Mouse (Mus musculus) liver, embryonic 12.5 days (tissue): ENCODE measurements around the gene Rsph10b. TPM values are rescaled to one million over a fixed set of nuclear protein-coding genes. Genes with fewer than 3 reads are reported as not detected.
A peak's percentile ranks its signal among the peaks of the same experiment; 100 is the strongest.

ENCODE experiments used
- ATAC-seq: fragments of 200-750 bp; cut with Nextera tagmentation; 2 replicates; pipeline ENCODE4 v1.8.0; 2017; ENCODE audit warnings: moderate number of reproducible peaks, mild to moderate bottlenecking, moderate library complexity
- H3K27ac ChIP-seq: fragments of 300-500 bp; sonication (generic); 2 replicates; pipeline ENCODE4 v1.5.1; 2016; ENCODE audit warnings: mild to moderate bottlenecking
- H3K27me3 ChIP-seq: fragments of 300-500 bp; sonication (generic); replicated peaks from 2 replicates; pipeline ENCODE4 v1.6.1; 2016; ENCODE audit warnings: mild to moderate bottlenecking, moderate library complexity
- H3K36me3 ChIP-seq: fragments of 300-500 bp; sonication (generic); 2 replicates; pipeline ENCODE4 v1.6.1; 2016; ENCODE audit warnings: mild to moderate bottlenecking, moderate library complexity
- H3K4me1 ChIP-seq: fragments of 300-500 bp; sonication (generic); 2 replicates; pipeline ENCODE4 v1.6.1; 2016
- H3K4me2 ChIP-seq: fragments of 300-500 bp; sonication (generic); 2 replicates; pipeline ENCODE4 v1.6.1; 2016; ENCODE audit warnings: mild to moderate bottlenecking, moderate library complexity
- H3K4me3 ChIP-seq: fragments of 300-500 bp; sonication (generic); 2 replicates; pipeline ENCODE4 v1.5.1; 2016; ENCODE audit warnings: mild to moderate bottlenecking, moderate library complexity
- H3K9ac ChIP-seq: fragments of 300-500 bp; sonication (generic); 2 replicates; pipeline ENCODE4 v1.6.1; 2016; ENCODE audit warnings: mild to moderate bottlenecking, moderate library complexity
- H3K9me3 ChIP-seq: fragments of 300-500 bp; sonication (generic); replicated peaks from 2 replicates; pipeline ENCODE4 v1.6.1; 2016; ENCODE audit warnings: mild to moderate bottlenecking, moderate library complexity
- WGBS: fragments of 180-500 bp; shearing (Covaris S2); methylation state at CpG from one replicate; pipeline ENCODE4 v1.1.7; 2016; ENCODE audit not compliant: insufficient replicate concordance; 5-methylcytosine and 5-hydroxymethylcytosine counted together
- polyA plus RNA-seq: library from polyadenylated mRNA; unstranded; fragments of >200 nt; fragmentation: Nextera tagmentation; extraction: Ambion mirVana; gene quantifications from 2 replicates; pipeline ENCODE4 v1.2.1, GENCODE M21; 2016

Gene Rsph10b
- polyA plus RNA-seq, result 0.28 and 0.37 TPM in 2 replicates

- peaks cover 7% of the 10 kb centered on the region; the same call in 1 of the 2 replicates for H3K4me1 ChIP-seq
- H3K4me2 ChIP-seq, result no peak within 1 kb of the TSS
- H3K9me3 ChIP-seq, result no peaks in the 10 kb centered on the region
- peaks cover 47% of the 10 kb centered on the region for H3K36me3 ChIP-seq
- H3K27me3 ChIP-seq, result no peaks in the 10 kb centered on the region
- 38% methylated on average over 8 of the region's 8 CpGs for WGBS
- no peak for ATAC-seq
- H3K27ac ChIP-seq, result no peak within 1 kb of the TSS
- no peak within 1 kb of the TSS for H3K9ac ChIP-seq
- no peak within 1 kb of the TSS for H3K4me3 ChIP-seq
These were observed at the start of gene Rsph10b for GRCm38 (mm10) chr5:143932831-143933230. Rsph10b (plus strand) TSS chr5:143933035.

GRCm38 (mm10) chr5:143885274-143885673 lies 47.6 kb upstream of the Rsph10b start:
- Histone ChIP-seq H3K9ac (no peak overlapping the region), H3K27me3 (no peaks in the 10 kb centered on the region), H3K4me1 (no peaks in the 10 kb centered on the region), H3K27ac (no peak overlapping the region), H3K36me3 (peaks cover 100% of the 10 kb centered on the region), H3K9me3 (peaks cover 3% of the 10 kb centered on the region; the same call in 1 of the 2 replicates), H3K4me2 (no peak overlapping the region), H3K4me3 (no peak overlapping the region)
- ATAC-seq, result no peak
- 96% methylated on average over 3 of the region's 3 CpGs for WGBS

GRCm38 (mm10) chr5:143890741-143891140 lies 42.1 kb upstream of the Rsph10b start:
- Histone ChIP-seq H3K4me2 (no peak overlapping the region), H3K27me3 (no peaks in the 10 kb centered on the region), H3K4me1 (peaks cover 31% of the 10 kb centered on the region), H3K9ac (no peak overlapping the region), H3K27ac (no peak overlapping the region), H3K9me3 (0 out of 2 replicates have a peak, but pooled peaks cover under 1% of the 10 kb centered on the region), H3K4me3 (no peak overlapping the region), H3K36me3 (peaks cover 100% of the 10 kb centered on the region)
- WGBS, result 75% methylated on average over 6 of the region's 6 CpGs
- ATAC-seq, result no peak

GRCm38 (mm10) chr5:143892255-143892886 lies 40.5 kb upstream of the Rsph10b start:
- peak; percentile 54 for ATAC-seq

GRCm38 (mm10) chr5:143893396-143893795 lies 39.4 kb upstream of the Rsph10b start:
- no peaks in the 10 kb centered on the region for H3K9me3 ChIP-seq
- WGBS, result 24% methylated on average over 5 of the region's 5 CpGs
- H3K9ac ChIP-seq, result no peak overlapping the region
- no peak overlapping the region for H3K27ac ChIP-seq
- H3K4me3 ChIP-seq, result no peak overlapping the region
- ATAC-seq, result peak; percentile 68
- H3K36me3 ChIP-seq, result peaks cover 100% of the 10 kb centered on the region
- H3K4me2 ChIP-seq, result no peak overlapping the region
- H3K27me3 ChIP-seq, result no peaks in the 10 kb centered on the region
- peaks cover 31% of the 10 kb centered on the region for H3K4me1 ChIP-seq

More at GRCm38 (mm10) chr5:143892255-143892886, 40.5 kb upstream of the Rsph10b start:
- peaks cover 100% of the 10 kb centered on the region for H3K36me3 ChIP-seq
- H3K4me2 ChIP-seq, result peak overlapping the region; percentile 6; the same call in 1 of the 2 replicates
- H3K9ac ChIP-seq, result no peak overlapping the region
- peaks cover 31% of the 10 kb centered on the region for H3K4me1 ChIP-seq
- peak overlapping the region; percentile 46; the same call in 1 of the 2 replicates for H3K27ac ChIP-seq
- 57% methylated on average over 9 of the region's 9 CpGs for WGBS
- H3K27me3 ChIP-seq, result no peaks in the 10 kb centered on the region
- H3K9me3 ChIP-seq, result no peaks in the 10 kb centered on the region
- no peak overlapping the region for H3K4me3 ChIP-seq

- Histone ChIP-seq H3K9ac (no peak within 1 kb of the TSS), H3K4me1 (peaks cover 14% of the 10 kb centered on the region), H3K4me3 (no peak within 1 kb of the TSS), H3K36me3 (peaks cover 100% of the 10 kb centered on the region), H3K4me2 (no peak within 1 kb of the TSS), H3K27ac (no peak within 1 kb of the TSS), H3K9me3 (no peaks in the 10 kb centered on the region), H3K27me3 (no peaks in the 10 kb centered on the region)
- 86% methylated on average over 14 of the region's 14 CpGs for WGBS
- ATAC-seq, result no peak
These were observed 35.1 kb upstream of the Rsph10b start, which contains the start of gene Ankrd61 for GRCm38 (mm10) chr5:143897635-143898330. Ankrd61 (minus strand) TSS chr5:143897685.

GRCm38 (mm10) chr5:143902111-143902510 lies 30.7 kb upstream of the Rsph10b start:
- peaks cover 28% of the 10 kb centered on the region for H3K4me1 ChIP-seq
- H3K4me2 ChIP-seq, result no peak overlapping the region
- H3K36me3 ChIP-seq, result peaks cover 100% of the 10 kb centered on the region
- ATAC-seq, result no peak
- 90% methylated on average over 3 of the region's 3 CpGs for WGBS
- no peaks in the 10 kb centered on the region for H3K27me3 ChIP-seq
- H3K9me3 ChIP-seq, result no peaks in the 10 kb centered on the region
- H3K4me3 ChIP-seq, result no peak overlapping the region
- H3K27ac ChIP-seq, result no peak overlapping the region
- H3K9ac ChIP-seq, result no peak overlapping the region

GRCm38 (mm10) chr5:143903813-143904212 lies 29.0 kb upstream of the Rsph10b start:
- peak; percentile 74 for ATAC-seq
- Histone ChIP-seq H3K27me3 (no peaks in the 10 kb centered on the region), H3K27ac (peak overlapping the region; percentile 53; the same call in 1 of the 2 replicates), H3K9me3 (no peaks in the 10 kb centered on the region), H3K4me1 (peaks cover 45% of the 10 kb centered on the region), H3K4me3 (no peak overlapping the region), H3K36me3 (peaks cover 93% of the 10 kb centered on the region), H3K4me2 (no peak overlapping the region; the same call in 1 of the 2 replicates), H3K9ac (0 out of 2 replicates have a peak overlapping the region, but pooled peaks have one; percentile 0)
- 37% methylated on average over 4 of the region's 4 CpGs for WGBS

GRCm38 (mm10) chr5:143906429-143906828 lies 26.4 kb upstream of the Rsph10b start:
- ATAC-seq, result no peak
- peaks cover 67% of the 10 kb centered on the region for H3K36me3 ChIP-seq
- H3K27ac ChIP-seq, result 0 out of 2 replicates have a peak overlapping the region, but pooled peaks have one; percentile 68
- no peaks in the 10 kb centered on the region for H3K9me3 ChIP-seq
- H3K27me3 ChIP-seq, result no peaks in the 10 kb centered on the region
- H3K4me2 ChIP-seq, result no peak overlapping the region
- H3K4me1 ChIP-seq, result peaks cover 56% of the 10 kb centered on the region
- H3K9ac ChIP-seq, result no peak overlapping the region
- WGBS, result 84% methylated on average over 8 of the region's 8 CpGs
- no peak overlapping the region for H3K4me3 ChIP-seq

- peak overlapping the region; percentile 84 for H3K9ac ChIP-seq
- peaks cover 47% of the 10 kb centered on the region for H3K4me1 ChIP-seq
- 2% methylated on average over 9 of the region's 9 CpGs for WGBS
- H3K4me3 ChIP-seq, result peak overlapping the region; percentile 74
- H3K27me3 ChIP-seq, result no peaks in the 10 kb centered on the region
- H3K36me3 ChIP-seq, result peaks cover 64% of the 10 kb centered on the region
- ATAC-seq, result peak; percentile 46
- peak overlapping the region; percentile 98 for H3K27ac ChIP-seq
- peak overlapping the region; percentile 93 for H3K4me2 ChIP-seq
- H3K9me3 ChIP-seq, result no peaks in the 10 kb centered on the region
These were observed 23.9 kb upstream of the Rsph10b start for GRCm38 (mm10) chr5:143908926-143909325.

- peaks cover 62% of the 10 kb centered on the region for H3K36me3 ChIP-seq
- WGBS, result under 1% methylated on average over 70 of the region's 70 CpGs
- ATAC-seq, result peak; percentile 96
These were observed 23.1 kb upstream of the Rsph10b start, which contains the start of the genes Aimp2 and Pms2 for GRCm38 (mm10) chr5:143909417-143910400. Aimp2 (minus strand) TSS chr5:143909847. Pms2 (plus strand) TSS chr5:143909964.

More at GRCm38 (mm10) chr5:143909417-143910400, 23.1 kb upstream of the Rsph10b start, which contains the start of the genes Aimp2 and Pms2:
- Histone ChIP-seq H3K27me3 (no peaks in the 10 kb centered on the region), H3K4me3 (peak within 1 kb of the TSS; percentile 74), H3K27ac (peak within 1 kb of the TSS; percentile 98), H3K9ac (peak within 1 kb of the TSS; percentile 84), H3K9me3 (no peaks in the 10 kb centered on the region), H3K4me1 (peaks cover 39% of the 10 kb centered on the region), H3K4me2 (peak within 1 kb of the TSS; percentile 93)
